ENCODE assay signal across 8 mouse cellular contexts in genomic region chr6:134670881-134671411, GRCm38 (mm10). TPM values are rescaled to one million over a fixed set of nuclear protein-coding genes. Genes with fewer than 3 reads are reported as not detected.
DNase-seq lines count a peak whose midpoint lies in the region; ATAC-seq and TF ChIP-seq lines count a peak whose summit lies in the region.
"Had no signal": no experiment of that assay in that cellular context is flagged by ENCODE, and none has a peak within 500 bp of the region (broad histone marks: within the 10 kb centered on the region; RNA-seq: fewer than 3 reads in every experiment).

No protein-coding gene starts in this region.

- no peak overlapping the region for H3K9ac ChIP-seq in lung, embryonic 14.5 days
- H3K9ac ChIP-seq: embryonic facial prominence, embryonic 12.5 days had no signal

- H3K4me3 ChIP-seq in lung, embryonic 14.5 days (ENCODE audit: low read depth, low read length), result no peak overlapping the region
- H3K4me3 ChIP-seq: embryonic facial prominence, embryonic 12.5 days had no signal

- no peak overlapping the region for H3K27ac ChIP-seq in lung, embryonic 14.5 days (ENCODE audit: low read depth)
- H3K27ac ChIP-seq: embryonic facial prominence, embryonic 12.5 days had no signal

- 24% methylated on average over 4 of the region's 4 CpGs for WGBS in lung, embryonic 14.5 days

- no peaks in the 10 kb centered on the region for H3K4me1 ChIP-seq in lung, embryonic 14.5 days (ENCODE audit: insufficient read depth)

- DNase-seq in ovary, adult 18-20 months (ENCODE audit: low spot score), result peak; percentile 49
- no peak for DNase-seq in ovary, postnatal 10 days (ENCODE audit: low spot score)
- DNase-seq in heart, adult 8-10 months (ENCODE audit: low spot score), result peak; percentile 48
- DNase-seq in lung, embryonic 14.5 days, result peak; percentile 64
- DNase-seq in layer of hippocampus, postnatal 10 days (ENCODE audit: low spot score in 2 of 2), result no peak
- no peak for DNase-seq in layer of hippocampus, postnatal 14 days (ENCODE audit: low spot score in 2 of 2)
- no peak for DNase-seq in layer of hippocampus, adult 9-11 months

- H3K36me3 ChIP-seq in lung, embryonic 14.5 days (ENCODE audit: insufficient read depth), result no peaks in the 10 kb centered on the region
- H3K36me3 ChIP-seq: embryonic facial prominence, embryonic 12.5 days had no signal

- no peak for TF ChIP-seq CTCF in lung, embryonic 14.5 days (IDR thresholded peaks at IDR 0.05; ENCODE audit: low read depth)

- ATAC-seq in lung, embryonic 14.5 days (ENCODE audit: insufficient read depth), result peak; percentile 56

- H3K9me3 ChIP-seq in lung, embryonic 14.5 days (ENCODE audit: low read depth, low read length), result no peaks in the 10 kb centered on the region
- H3K9me3 ChIP-seq: embryonic facial prominence, embryonic 12.5 days had no signal

- no peak overlapping the region for H3K4me2 ChIP-seq in lung, embryonic 14.5 days
- H3K4me2 ChIP-seq: embryonic facial prominence, embryonic 12.5 days had no signal

- H3K27me3 ChIP-seq in lung, embryonic 14.5 days (ENCODE audit: insufficient read depth, low read length), result no peaks in the 10 kb centered on the region
- H3K27me3 ChIP-seq: embryonic facial prominence, embryonic 12.5 days had no signal

RNA-seq across cellular contexts. Expression of gene Borcs5, which starts 31.6 kb away (rescaled TPM):
- total RNA-seq in heart, adult 8-10 months (2022), result 10 to 100 TPM; 10.3 to 12.6 (median 11.5) TPM
- polyA plus RNA-seq in lung, embryonic 14.5 days (2014; fragmentation: Nextera tagmentation; extraction: Ambion mirVana), result 13.9 and 14.6 TPM in 2 replicates
- 10 to 100 TPM; 25.7 to 26.7 TPM for total RNA-seq in layer of hippocampus, postnatal 10 days (2021)
- 10 to 100 TPM; 31.9 to 32.9 TPM for total RNA-seq in layer of hippocampus, postnatal 14 days (2021)

RNA-seq across cellular contexts. Expression of gene Mansc1, which starts 38.7 kb away (rescaled TPM):
- total RNA-seq in heart, adult 8-10 months (2022), result 1 to 10 TPM; 3.3 to 5.4 (median 4.3) TPM
- 5.8 and 5.9 TPM in 2 replicates for polyA plus RNA-seq in lung, embryonic 14.5 days (2014; fragmentation: Nextera tagmentation; extraction: Ambion mirVana)
- 1 to 10 TPM; 3.5 to 3.9 TPM for total RNA-seq in layer of hippocampus, postnatal 10 days (2021)
- 1 to 10 TPM; 5.5 to 5.8 TPM for total RNA-seq in layer of hippocampus, postnatal 14 days (2021)

Comparison
In these comparisons a context has a peak if more than half of its experiments do, and no peak if none do; other contexts are left out.
1. DNase-seq: peak in ovary, adult 18-20 months (single experiment), heart, adult 8-10 months (single experiment) and lung, embryonic 14.5 days (single experiment); none in ovary, postnatal 10 days (single experiment), layer of hippocampus, postnatal 10 days (0 of 2), layer of hippocampus, postnatal 14 days (0 of 2) and layer of hippocampus, adult 9-11 months (single experiment).